Mouse (Mus musculus) ovary, postnatal 36 days (tissue): Measurements from ENCODE around the gene Efna2.
A peak's percentile ranks its signal among the peaks of the same experiment; 100 is the strongest.

ENCODE experiments used
- DNase-seq: peaks from one replicate; pipeline ENCODE4 v3.0.0; 2022; ENCODE audit warnings: low spot score, mixed read lengths

Gene Efna2

GRCm38 (mm10) chr10:80179068-80180051, at the start of gene Efna2:
Efna2 (plus strand) TSS chr10:80179482.
- peak; percentile 71 for DNase-seq

- no peak for DNase-seq
These were observed 49.4 kb upstream of the Efna2 start for GRCm38 (mm10) chr10:80129846-80130245.

DNA sequence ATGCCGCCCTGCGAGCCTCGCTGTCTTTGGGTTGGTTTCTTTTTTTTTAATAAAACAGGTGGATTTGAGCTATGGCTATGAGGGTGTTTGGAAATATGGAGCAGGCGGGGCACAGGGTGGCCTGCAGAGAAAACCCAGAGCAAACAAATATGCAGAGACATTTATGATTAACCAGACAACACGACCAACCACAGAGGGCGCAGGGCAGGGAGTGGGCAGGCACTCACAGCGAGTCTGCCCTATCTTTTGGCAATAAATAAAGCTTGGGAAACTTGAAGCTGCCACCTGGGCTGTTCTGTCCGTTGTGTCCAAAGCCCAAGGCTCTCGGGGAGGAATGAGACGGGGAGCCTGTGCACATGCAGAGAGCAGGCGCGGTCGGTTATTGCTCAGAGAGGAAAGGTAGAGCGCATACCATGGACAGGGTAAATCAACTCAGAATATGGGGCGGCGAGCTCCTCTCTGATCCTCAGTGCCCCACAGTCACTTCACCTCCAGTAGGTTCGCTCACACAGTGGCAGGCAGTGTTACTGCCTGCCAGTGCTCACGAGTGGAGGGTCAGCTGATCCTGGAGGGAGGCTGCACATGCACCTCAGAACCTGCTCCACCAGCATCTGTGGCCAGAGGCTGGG, 48.8 kb upstream of the Efna2 start:
- DNase-seq, result no peak

DNA sequence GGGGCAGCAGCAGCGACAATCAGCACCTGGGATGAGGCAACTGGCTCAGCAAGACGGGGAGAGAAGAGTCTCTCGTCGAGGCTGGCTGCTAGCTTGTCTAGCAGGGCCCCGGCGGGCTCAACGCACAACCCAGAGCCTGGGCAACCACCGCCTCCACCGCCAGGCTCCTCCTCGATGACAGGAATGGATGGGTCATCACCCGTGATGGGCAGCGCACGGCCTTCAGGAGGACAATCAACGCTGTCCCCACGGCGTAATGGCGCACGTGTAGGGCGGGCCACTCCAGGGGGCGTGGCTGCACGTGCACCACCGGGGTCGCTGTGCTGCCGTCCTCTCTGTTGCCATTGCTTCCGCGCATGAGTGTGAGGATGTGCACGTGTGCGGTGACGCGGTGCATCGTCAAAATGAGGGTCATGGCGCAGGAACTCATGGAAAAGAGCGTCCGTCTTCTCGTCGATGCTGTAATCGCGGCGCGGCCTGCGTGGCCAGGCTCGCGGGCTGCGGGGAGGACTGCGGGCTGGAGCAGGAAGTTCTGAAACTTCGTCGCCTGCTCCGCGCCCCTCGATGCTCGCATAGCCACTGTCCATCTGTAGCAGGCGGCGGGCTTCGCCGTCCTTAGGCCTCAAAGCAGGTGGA, 47.8 kb upstream of the Efna2 start:
- DNase-seq, result no peak

- DNase-seq, result no peak
These were observed 47.3 kb upstream of the Efna2 start for GRCm38 (mm10) chr10:80131952-80132350.

DNA sequence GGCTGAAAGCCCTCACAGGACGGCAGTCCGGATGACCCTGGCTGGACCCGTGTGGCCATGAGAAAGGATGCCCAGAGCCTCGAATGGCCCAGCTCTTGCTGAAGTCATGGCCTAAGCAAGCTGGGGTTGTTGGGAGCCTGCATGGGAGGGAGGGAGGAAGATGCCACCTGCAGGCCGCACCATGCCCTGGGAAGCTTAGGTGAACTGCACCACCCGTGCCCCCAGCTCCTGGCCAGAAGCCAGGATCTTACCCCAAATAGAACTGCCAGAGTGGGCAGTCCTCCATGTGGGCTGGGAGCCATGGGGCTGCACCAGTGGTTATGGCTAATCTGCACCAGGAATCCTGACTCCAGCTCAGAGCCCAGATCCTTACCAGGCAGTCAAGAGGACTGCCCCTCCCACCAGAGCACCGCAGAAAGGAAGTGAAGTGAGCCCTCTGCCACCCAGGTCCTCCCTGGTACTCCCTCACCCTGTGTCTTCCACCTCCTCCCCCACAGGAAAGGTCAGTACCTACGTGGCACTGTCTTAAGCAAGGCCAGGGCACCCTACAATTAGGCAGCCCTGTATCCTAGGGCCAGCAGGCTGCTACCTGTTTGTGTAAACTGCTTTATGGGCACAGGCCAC, 45.9 kb upstream of the Efna2 start:
- no peak for DNase-seq

DNA sequence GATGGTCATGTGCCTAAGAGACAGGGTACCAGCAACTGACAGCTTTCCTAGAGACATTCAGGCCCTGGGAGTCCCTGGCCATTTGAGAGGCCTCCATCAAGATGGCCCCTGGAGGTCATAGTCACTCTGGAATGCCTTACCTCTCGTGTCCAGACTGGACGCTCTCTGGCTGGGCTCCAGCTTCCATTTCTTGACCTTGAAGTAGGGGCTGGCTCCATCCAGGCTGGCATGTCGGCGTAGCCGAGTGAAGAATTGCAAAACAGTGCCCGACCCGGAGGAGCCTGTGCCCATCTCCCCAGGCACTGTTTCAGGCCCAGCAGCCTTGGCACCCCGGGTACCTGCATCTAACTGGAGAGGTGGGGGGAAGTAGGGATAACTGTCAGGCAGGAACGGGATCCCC, 44.9 kb upstream of the Efna2 start:
- no peak for DNase-seq

GRCm38 (mm10) chr10:80135161-80135560, 44.1 kb upstream of the Efna2 start:
- no peak for DNase-seq

DNA sequence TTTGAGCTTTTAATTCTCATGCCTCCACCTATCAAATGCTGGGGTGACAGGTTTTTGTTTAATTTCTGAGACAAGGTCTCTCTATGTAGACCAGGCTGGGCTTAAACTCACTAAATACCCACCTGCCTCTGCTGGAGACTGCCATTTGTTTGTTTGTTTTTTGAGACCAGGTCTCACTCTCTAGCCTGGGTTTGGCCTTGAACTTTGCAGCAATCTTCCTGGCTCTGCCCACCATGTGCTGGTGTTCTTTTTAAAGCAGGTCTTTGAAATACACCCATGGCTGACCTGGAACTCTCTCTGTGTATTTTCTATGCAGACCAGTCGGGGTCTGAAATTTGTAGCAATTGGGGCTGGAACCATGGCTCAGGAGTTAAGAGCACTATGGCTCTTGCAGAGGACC, 43.6 kb upstream of the Efna2 start:
- no peak for DNase-seq

GRCm38 (mm10) chr10:80136179-80136951, 42.9 kb upstream of the Efna2 start:
- DNase-seq, result no peak

- DNase-seq, result no peak
These were observed 42.2 kb upstream of the Efna2 start for GRCm38 (mm10) chr10:80136952-80137625.

DNA sequence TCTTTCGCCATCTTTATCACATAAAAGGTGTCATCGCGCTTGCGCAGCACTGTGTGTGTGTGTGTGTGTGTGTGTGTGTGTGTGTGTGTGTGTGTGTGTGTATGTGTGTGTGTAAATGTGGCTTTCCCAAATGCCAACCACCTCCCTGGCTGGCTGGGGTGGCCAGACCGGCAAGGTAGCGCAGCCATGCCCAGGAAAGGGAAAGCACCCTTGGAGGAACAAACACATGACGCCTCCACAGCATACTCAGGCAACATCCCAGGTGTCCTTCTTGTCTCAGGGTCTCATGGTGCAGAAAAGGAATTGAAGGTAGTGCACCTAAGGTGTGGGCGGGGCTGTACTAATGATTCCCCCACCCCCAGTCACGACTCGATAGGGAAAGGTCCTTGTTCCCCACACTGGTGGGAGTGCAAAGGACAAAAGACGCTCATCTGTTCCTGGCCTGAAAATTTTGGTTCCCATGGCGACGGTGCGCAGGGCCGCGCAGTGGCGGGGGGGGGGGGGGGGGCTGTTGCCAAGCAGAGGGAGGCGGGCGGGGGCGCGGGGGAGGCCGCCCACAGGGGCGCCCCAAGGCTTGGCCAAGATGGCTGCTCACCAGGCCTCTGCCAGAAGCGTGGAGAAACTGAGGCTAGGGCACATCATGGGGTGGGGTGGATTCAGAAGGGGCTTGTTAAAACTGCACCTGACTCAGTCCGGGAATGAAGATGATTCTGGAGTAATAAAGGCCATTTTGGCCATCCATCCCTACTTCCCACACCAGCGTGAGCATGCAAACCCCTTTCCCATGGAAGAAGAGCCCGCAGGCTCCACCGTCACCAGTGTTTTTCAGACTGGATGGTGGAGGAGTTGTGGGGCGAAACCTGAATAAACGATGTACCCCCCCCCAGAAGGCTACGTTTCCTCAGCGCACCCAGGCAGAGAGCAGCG, 41.4 kb upstream of the Efna2 start:
- DNase-seq, result no peak

- peak; percentile 75 for DNase-seq
These were observed 40.5 kb upstream of the Efna2 start, which contains the start of gene Atp5d for GRCm38 (mm10) chr10:80138553-80139438. Atp5d (plus strand) TSS chr10:80138632.

- no peak for DNase-seq
These were observed 39.9 kb upstream of the Efna2 start for GRCm38 (mm10) chr10:80139439-80139775.

DNA sequence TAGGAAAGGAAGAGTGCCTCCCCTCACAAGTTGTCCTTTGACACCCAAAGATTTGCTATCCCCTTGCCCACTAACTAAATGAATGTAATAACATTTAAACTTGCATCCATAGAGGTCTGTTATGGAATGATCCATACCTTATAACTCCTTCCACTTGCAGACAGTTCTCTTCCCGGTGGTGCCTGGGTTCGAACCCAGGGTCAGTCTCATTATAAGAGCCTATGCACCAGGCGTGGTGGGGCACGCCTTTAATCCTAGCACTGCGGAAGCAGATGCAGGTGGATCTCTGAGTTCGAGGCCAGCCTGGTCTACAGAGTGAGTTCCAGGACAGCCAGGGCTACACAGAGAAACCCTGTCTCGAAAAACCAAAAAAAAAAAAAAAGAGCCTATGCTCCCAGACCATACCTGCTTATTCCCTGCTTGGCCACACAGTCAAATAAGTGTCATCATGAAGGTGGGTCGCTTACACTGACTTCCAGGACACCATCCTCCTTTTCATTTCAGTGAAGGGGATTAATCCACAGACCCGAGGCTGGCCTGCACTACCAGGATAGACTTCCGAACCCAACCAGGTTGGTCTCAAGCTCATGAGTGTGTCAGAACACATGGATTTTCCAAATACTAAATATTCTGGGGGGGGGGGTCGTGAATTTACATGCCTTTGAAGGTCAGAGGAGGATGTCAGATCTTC, 39.2 kb upstream of the Efna2 start:
- no peak for DNase-seq

DNA sequence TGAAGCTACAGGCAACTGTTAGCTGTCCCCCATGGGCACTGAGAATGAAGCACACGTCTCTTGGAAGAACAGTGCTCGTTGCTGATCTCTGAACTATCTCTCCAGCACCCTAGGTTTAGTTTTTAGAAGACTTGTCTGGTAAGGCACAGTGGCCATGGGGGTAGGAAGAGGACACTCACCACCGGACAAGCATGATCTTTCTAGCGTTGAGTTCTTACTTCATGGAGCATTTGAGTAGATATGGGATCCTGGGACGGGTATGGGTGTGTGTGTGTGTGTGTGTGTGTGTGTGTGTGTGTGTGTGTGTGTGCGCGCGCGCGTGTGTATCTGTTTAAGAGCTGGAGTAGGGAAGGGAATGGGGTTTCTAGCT, 38.6 kb upstream of the Efna2 start, which contains the start of gene Cbarp:
TSS of gene Cbarp (minus strand) at position 170 of the 370 bp plus-strand sequence.
- DNase-seq, result no peak

DNA sequence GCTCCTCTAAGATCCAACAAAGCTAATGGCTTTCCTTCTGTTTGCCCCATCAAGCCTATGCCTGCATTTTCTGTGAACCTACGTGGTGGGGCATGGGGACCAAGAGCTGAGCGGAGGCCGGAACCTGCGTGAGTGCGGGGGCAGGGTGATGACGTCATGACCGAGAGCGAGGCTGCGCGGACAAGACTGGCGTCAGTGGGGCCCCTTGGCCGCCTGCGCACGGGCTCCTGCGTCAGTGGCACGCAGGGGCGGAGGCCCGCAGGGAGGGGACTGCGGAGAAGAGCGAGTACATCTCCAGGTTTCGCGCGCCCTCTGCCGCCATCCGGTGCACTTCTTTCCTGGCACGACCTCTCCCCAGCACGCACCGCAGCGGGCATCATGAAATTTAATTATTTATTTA, 38.0 kb upstream of the Efna2 start:
- DNase-seq, result peak; percentile 96
